Mouse (Mus musculus) cortical plate, adult 2 months (tissue): ENCODE measurements around the gene Ngdn.

Source experiments
- CTCF ChIP-seq: fragments of 200-500 bp; IDR thresholded peaks from 2 replicates; pipeline ENCODE4 v1.5.1; 2011; ENCODE audit warnings: mild to moderate bottlenecking, control low read depth, low read length; ENCODE audit not compliant: insufficient read depth; ENCODE audit errors: extremely low read depth
- POLR2A ChIP-seq: fragments of 200-500 bp; IDR thresholded peaks from 2 replicates; pipeline ENCODE4 v1.6.1; 2011; ENCODE audit warnings: mild to moderate bottlenecking, low read length, control low read depth; ENCODE audit not compliant: insufficient read depth; ENCODE audit errors: extremely low read depth

DNA sequence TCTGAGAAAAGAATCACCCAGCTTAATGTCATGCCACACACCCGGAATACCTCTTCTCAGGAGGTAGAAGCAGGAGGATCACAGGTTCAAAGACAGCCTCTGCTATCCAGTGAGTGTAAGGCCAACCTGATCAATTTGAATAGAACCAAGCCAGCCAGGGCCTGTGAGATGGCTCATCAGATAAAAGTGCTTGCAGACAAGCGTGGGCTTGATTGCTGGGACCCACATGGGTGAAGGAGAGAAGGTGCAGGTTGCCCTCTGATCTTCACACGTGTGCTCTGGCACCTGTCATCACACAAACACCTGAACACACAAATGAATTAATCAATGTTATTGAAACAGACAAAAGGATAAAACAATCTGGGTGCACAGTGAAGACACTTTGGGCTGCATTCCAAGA, 8.7 kb upstream of the Ngdn start:
- TF ChIP-seq CTCF = no peak
- TF ChIP-seq POLR2A = no peak
